Mouse (Mus musculus): ENCODE data around the gene Cd79a. TPM values are rescaled to one million over a fixed set of nuclear protein-coding genes. Genes with fewer than 3 reads are reported as not detected.

Gene Cd79a
- total and polyA plus RNA-seq, 3 experiments: 0.23 to 0.61 TPM; not detected in 1

DNA sequence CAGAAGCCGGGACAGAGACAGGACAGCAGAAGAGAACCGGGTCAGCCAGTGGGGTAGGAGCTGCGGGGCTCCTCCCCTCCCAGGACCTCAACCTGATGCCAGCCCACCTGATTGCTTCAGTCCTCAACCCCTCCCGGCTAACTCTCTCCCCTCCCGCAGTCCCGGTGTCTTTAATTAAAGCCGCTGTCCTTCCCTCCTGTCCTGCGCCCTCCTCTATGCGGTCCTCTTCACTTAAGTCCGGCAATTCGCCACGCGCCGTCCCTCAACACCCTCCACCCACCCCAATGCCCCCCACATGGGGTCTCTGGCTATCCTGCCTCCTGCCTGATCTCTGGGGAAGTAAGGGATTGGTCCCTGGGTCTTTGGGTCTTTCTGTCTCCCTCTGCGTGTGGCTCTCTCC, 34.5 kb downstream of the Cd79a start:
- Histone ChIP-seq H3K27ac (ENCODE audit: control insufficient read depth, low read depth, low read length) (no peak overlapping the region), H3K4me3 (ENCODE audit: control insufficient read depth in 1 of 2, insufficient read depth in 1 of 2, low read depth in 2 of 2, low read length in 2 of 2) (no peak overlapping the region), H3K9ac (ENCODE audit: control insufficient read depth, low read depth, low read length, poor library complexity, severe bottlenecking) (no peak overlapping the region), H3K79me2 (ENCODE audit: control insufficient read depth, insufficient read depth, low read length, poor library complexity) (no peaks in the 10 kb centered on the region), H3K4me1 (ENCODE audit: control insufficient read depth in 1 of 2, insufficient read depth in 2 of 2, low read length in 2 of 2) (no peaks in the 10 kb centered on the region), H3K9me3 (replicated peaks; ENCODE audit: insufficient read depth, low read length) (no peaks in the 10 kb centered on the region), H3K36me3 (ENCODE audit: control insufficient read depth in 1 of 2, insufficient read depth in 2 of 2, low read length in 2 of 2) (no peaks in the 10 kb centered on the region), H3K27me3 (ENCODE audit: control insufficient read depth in 1 of 2, insufficient read depth in 2 of 2, low read length in 2 of 2) (no peaks in the 10 kb centered on the region)
- no peak for TF ChIP-seq MEF2A (IDR thresholded peaks at IDR 0.05; ENCODE audit: extremely low read depth, insufficient replicate concordance, low read depth, low read length, poor library complexity, severe bottlenecking)
- TF ChIP-seq RAD21 (IDR thresholded peaks at IDR 0.05; ENCODE audit: low read depth, low read length): no peak
- no peak for TF ChIP-seq MAZ (IDR thresholded peaks at IDR 0.05; ENCODE audit: low read depth, low read length)
- TF ChIP-seq GATA1 (IDR thresholded peaks at IDR 0.05; ENCODE audit: low read depth, low read length): no peak
- no peak for TF ChIP-seq POLR2AphosphoS5 (IDR thresholded peaks at IDR 0.05; ENCODE audit: borderline replicate concordance, low read depth, low read length)
- no peak for TF ChIP-seq NELFE (IDR thresholded peaks at IDR 0.05; ENCODE audit: low read depth, low read length)
- TF ChIP-seq MYC (IDR thresholded peaks at IDR 0.05; ENCODE audit: low read depth, low read length): no peak
- TF ChIP-seq UBTF (IDR thresholded peaks at IDR 0.05; ENCODE audit: borderline replicate concordance, insufficient read depth, low read depth, low read length): no peak
- TF ChIP-seq TAL1 (IDR thresholded peaks at IDR 0.05; ENCODE audit: low read length): no peak
- DNase-seq (ENCODE audit: low read depth, low spot score): no peak

- Histone ChIP-seq H3K4me3 (ENCODE audit: control insufficient read depth in 1 of 2, insufficient read depth in 1 of 2, low read depth in 2 of 2, low read length in 2 of 2) (no peak overlapping the region), H3K36me3 (ENCODE audit: control insufficient read depth in 1 of 2, insufficient read depth in 2 of 2, low read length in 2 of 2) (no peaks in the 10 kb centered on the region), H3K4me1 (ENCODE audit: control insufficient read depth in 1 of 2, insufficient read depth in 2 of 2, low read length in 2 of 2) (no peaks in the 10 kb centered on the region), H3K9ac (ENCODE audit: control insufficient read depth, low read depth, low read length, poor library complexity, severe bottlenecking) (no peak overlapping the region), H3K9me3 (replicated peaks; ENCODE audit: insufficient read depth, low read length) (no peaks in the 10 kb centered on the region), H3K27ac (ENCODE audit: control insufficient read depth, low read depth, low read length) (no peak overlapping the region), H3K79me2 (ENCODE audit: control insufficient read depth, insufficient read depth, low read length, poor library complexity) (no peaks in the 10 kb centered on the region), H3K27me3 (ENCODE audit: control insufficient read depth in 1 of 2, insufficient read depth in 2 of 2, low read length in 2 of 2) (peaks cover 0 to 2% of the 10 kb centered on the region in 2 experiments; a peak in 1 of 4 replicates)
- DNase-seq (ENCODE audit: low read depth, low spot score): no peak
- TF ChIP-seq POLR2AphosphoS5 (IDR thresholded peaks at IDR 0.05; ENCODE audit: borderline replicate concordance, low read depth, low read length) (no peak), MAZ (IDR thresholded peaks at IDR 0.05; ENCODE audit: low read depth, low read length) (no peak), MAX (IDR thresholded peaks at IDR 0.05; ENCODE audit: low read length) (no peak), ZMIZ1 (IDR thresholded peaks at IDR 0.05; ENCODE audit: low read depth, low read length) (no peak), CHD1 (IDR thresholded peaks at IDR 0.05; ENCODE audit: low read depth, low read length) (no peak), POLR2AphosphoS2 (IDR thresholded peaks at IDR 0.05; ENCODE audit: low read length) (no peak), TCF12 (IDR thresholded peaks at IDR 0.05; ENCODE audit: low read depth, low read length) (no peak), SIN3A (IDR thresholded peaks at IDR 0.05; ENCODE audit: low read length) (no peak), MXI1 (IDR thresholded peaks at IDR 0.05; ENCODE audit: low read depth, low read length) (no peak), ZC3H11A (IDR thresholded peaks at IDR 0.05; ENCODE audit: low read depth, low read length) (no peak), ETS1 (IDR thresholded peaks at IDR 0.05; ENCODE audit: low read depth, low read length) (no peak), MYB (IDR thresholded peaks at IDR 0.05; ENCODE audit: low read depth, low read length) (no peak), SMC3 (IDR thresholded peaks at IDR 0.05; ENCODE audit: low read depth, low read length) (no peak), RCOR1 (IDR thresholded peaks at IDR 0.05; ENCODE audit: low read depth, low read length) (no peak), USF1 (IDR thresholded peaks at IDR 0.05; ENCODE audit: low read depth, low read length) (no peak), RAD21 (IDR thresholded peaks at IDR 0.05; ENCODE audit: low read depth, low read length) (no peak)
Observed at GRCm38 (mm10) chr7:24943641-24944040, 46.5 kb downstream of the Cd79a start.

Measured in MEL (cell line).